Mouse (Mus musculus) lung, adult 2 months (tissue): ENCODE data around the gene Clcn1. TPM values are rescaled to one million over a fixed set of nuclear protein-coding genes. Genes with fewer than 3 reads are reported as not detected.
A peak's percentile ranks its signal among the peaks of the same experiment; 100 is the strongest.

Experiments used
- DNase-seq: peaks from one replicate; pipeline ENCODE4 v3.0.0; 2022
- H3K4me1 ChIP-seq: fragments of 200-500 bp; 2 replicates; pipeline ENCODE4 v1.6.1; 2011; ENCODE audit warnings: low read length; ENCODE audit not compliant: control insufficient read depth, insufficient read depth
- H3K4me3 ChIP-seq: fragments of 200-500 bp; replicated peaks from 2 replicates; pipeline ENCODE3; 2011; ENCODE audit warnings: low read depth, mild to moderate bottlenecking, control low read depth, low read length; ENCODE audit errors: extremely low read depth
- CTCF ChIP-seq: fragments of 200-500 bp; IDR thresholded peaks from 2 replicates; pipeline ENCODE4 v1.5.1; 2011; ENCODE audit warnings: mild to moderate bottlenecking, low read length, control low read depth; ENCODE audit not compliant: insufficient read depth
- POLR2A ChIP-seq: fragments of 200-500 bp; IDR thresholded peaks from 2 replicates; pipeline ENCODE4 v1.6.1; 2011; ENCODE audit warnings: low read depth, mild to moderate bottlenecking, control low read depth, low read length, borderline replicate concordance; ENCODE audit errors: extremely low read depth
- WGBS: fragments of 180-500 bp; shearing (Covaris S2); methylation state at CpG from one replicate; pipeline ENCODE4 v1.1.7; 2018; 5-methylcytosine and 5-hydroxymethylcytosine counted together
- polyA plus RNA-seq: library from polyadenylated mRNA; depleted of rRNA; stranded (reverse); fragments of >200 nt; gene quantifications from 2 replicates; pipeline ENCODE4 v1.2.3, GENCODE M21; 2012; rRNA removed

The Clcn1 gene
- polyA plus RNA-seq: 0.34 and 1.5 TPM in 2 replicates

DNA sequence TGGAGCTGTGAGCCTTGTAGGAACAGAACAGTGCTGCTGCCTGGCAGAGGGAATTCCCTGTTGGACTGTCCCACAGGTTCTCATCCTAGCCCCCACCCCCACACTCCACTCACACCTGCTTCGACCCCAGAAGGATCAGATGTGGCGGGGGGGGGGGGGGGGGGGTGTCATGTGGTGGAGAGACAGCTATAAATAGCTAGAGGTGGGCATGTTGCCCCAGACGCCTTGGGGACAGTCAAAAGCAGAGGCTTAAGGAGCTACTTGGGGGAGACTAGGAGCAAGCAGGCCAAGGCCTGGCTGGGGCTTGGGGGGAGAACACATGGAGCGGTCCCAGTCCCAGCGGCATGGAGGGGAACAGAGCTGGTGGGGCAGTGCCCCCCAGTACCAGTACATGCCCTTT, at the start of gene Clcn1:
Clcn1 (plus strand) TSS at position 238 of the 400 bp plus-strand sequence.
- DNase-seq: no peak
- no peak within 1 kb of the TSS for H3K4me3 ChIP-seq
- 70% methylated on average over 5 of the region's 5 CpGs for WGBS
- TF ChIP-seq CTCF (no peak), POLR2A (no peak)
- no peaks in the 10 kb centered on the region for H3K4me1 ChIP-seq

DNA sequence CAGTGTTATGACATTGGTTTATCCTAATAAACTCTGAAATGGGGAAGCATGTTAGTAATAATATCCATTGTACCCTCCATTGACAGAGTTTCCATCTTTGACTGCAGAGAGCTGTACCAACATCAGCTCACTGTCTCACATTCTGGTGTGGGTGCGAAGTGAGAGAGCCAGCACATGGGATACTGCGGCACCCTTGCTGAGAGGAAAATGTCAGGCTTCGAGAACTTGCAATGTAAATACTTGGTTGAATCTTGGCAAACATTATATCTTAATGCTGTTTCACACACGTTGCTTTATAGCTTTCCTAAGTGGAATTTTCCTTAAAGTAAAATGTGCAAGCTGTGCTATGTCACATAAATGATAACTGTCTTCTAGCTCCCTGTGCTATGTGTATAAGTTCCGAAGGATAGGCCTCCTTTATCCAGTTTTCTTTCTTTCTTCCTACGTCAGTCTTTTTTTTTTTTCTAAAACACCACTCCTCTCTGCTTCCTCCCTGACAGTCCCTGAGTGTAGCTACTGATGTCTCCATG, 49.1 kb upstream of the Clcn1 start:
- DNase-seq: no peak
- 52% methylated on average over 6 of the region's 6 CpGs for WGBS
- TF ChIP-seq CTCF (no peak), POLR2A (no peak)
- Histone ChIP-seq H3K4me1 (no peaks in the 10 kb centered on the region), H3K4me3 (no peak overlapping the region)

DNA sequence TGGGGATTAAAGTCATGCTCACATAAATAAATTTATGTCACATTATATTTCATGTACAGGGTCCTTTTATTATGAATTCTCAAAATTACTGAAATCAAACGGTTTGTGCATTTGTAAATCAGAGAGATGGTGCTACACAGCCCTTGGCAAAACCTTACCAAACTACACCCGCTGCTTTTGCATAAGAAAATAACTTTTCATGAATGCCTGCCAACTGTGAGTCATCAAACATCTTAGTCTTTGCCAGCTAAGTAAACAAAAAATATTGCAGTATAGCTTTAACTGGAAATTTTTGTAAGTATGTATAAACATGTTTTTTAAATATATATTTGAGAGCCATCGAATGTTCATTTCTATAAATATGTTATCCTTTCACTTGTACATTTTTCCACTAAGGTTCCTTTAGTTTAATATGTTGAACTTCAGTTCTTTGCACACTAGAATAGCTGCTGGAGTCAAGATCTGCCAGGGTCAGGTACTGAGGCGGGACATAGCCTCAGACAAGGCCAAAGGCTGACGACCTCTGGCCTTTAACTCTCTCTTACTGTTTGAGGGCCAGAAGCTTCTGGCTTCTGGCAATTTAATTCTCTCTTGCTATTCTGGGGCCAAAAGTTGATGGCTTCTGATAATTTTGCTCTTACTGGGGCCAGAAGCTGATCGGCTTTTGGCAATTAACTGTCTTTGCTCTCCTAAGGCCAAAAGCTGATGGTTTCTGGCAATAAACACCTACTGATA, 45.0 kb upstream of the Clcn1 start:
- WGBS: 47% methylated on average over 6 of the region's 6 CpGs
- peak; percentile 14 for DNase-seq
- Histone ChIP-seq H3K4me1 (0 out of 2 replicates have a peak, but pooled peaks cover 3% of the 10 kb centered on the region), H3K4me3 (no peak overlapping the region)
- TF ChIP-seq CTCF: no peak
- TF ChIP-seq POLR2A: no peak

DNA sequence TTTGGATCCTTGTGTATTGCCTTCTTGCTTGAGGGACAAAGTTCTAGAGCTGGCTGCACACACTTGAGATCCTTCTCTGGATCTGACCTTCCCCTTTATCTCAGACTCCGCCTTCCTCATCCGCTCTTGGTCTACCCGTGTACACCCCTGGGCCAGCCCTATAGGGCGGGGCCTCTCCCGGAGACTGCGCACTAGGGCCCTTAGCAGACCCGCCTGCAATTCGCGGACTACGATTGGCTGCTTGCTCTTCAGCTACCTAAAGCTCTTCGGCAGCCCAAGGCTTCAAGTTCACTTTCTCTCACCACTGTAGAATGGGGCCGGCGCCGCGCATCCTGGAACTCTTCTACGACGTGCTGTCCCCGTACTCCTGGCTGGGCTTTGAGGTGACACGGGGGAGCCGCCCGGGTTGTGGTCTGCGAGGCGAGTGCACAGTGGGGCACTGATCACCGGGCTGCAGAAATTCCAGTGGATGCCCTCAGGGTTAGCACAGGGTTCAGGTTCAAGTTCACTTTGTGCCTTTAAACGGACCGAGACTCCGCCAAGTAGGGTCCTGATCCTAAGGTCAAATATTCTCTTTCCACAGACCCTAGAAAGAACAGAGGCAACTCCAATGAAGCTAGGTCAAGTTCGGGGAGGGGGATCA, 40.7 kb upstream of the Clcn1 start, which contains the start of gene Gstk1:
Gstk1 (plus strand) TSS at position 225 of the 643 bp plus-strand sequence.
- 0 out of 2 replicates have a peak, but pooled peaks cover 3% of the 10 kb centered on the region for H3K4me1 ChIP-seq
- peak within 1 kb of the TSS; percentile 67 for H3K4me3 ChIP-seq
- TF ChIP-seq CTCF (no peak), POLR2A (peak; percentile 83; the same call in 1 of the 2 replicates)
- 2% methylated on average over 28 of the region's 28 CpGs for WGBS
- DNase-seq: peak; percentile 81

DNA sequence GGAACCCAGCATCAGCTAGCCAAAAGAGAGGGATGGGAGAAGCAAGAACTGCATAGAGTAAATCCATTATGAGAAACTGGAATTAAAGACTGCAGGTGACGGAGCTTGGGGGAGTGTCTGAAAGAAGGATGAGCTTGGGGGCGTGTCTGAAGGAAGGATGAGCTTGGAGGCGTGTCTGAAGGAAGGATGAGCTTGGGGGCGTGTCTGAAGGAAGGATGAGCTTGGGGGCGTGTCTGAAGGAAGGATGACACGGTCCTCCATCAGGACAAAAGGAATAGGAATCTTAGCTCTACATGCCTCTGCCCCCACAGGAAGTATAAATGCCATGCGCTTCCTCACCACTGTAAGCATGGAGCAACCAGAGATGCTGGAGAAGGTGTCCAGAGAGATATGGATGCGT, 39.3 kb upstream of the Clcn1 start:
- Histone ChIP-seq H3K4me3 (no peak overlapping the region), H3K4me1 (0 out of 2 replicates have a peak, but pooled peaks cover 3% of the 10 kb centered on the region)
- TF ChIP-seq CTCF (no peak), POLR2A (no peak)
- DNase-seq: no peak
- 47% methylated on average over 8 of the region's 8 CpGs for WGBS

DNA sequence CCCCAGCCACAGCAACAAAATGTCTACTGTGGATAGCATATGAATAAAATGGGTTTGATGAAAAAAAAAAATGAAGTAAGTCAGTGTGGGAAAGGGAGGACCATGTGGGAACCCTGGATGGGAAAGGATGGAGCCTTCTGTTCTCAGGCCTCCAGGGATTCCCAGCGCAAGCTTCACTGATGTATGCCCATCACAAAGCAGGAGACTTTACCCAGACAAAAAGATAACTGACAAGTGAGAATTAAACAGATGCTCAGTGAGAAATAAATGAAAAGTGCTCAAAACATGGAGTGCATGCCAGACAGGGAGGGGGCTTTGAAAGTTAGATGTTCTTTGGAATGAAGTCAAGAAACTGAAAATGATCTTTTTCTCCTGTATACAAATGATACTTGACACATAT, 38.5 kb upstream of the Clcn1 start:
- no peak overlapping the region for H3K4me3 ChIP-seq
- WGBS: 95% methylated on average over 1 of the region's 1 CpGs
- TF ChIP-seq CTCF (no peak), POLR2A (no peak)
- DNase-seq: no peak
- H3K4me1 ChIP-seq: 0 out of 2 replicates have a peak, but pooled peaks cover 3% of the 10 kb centered on the region

DNA sequence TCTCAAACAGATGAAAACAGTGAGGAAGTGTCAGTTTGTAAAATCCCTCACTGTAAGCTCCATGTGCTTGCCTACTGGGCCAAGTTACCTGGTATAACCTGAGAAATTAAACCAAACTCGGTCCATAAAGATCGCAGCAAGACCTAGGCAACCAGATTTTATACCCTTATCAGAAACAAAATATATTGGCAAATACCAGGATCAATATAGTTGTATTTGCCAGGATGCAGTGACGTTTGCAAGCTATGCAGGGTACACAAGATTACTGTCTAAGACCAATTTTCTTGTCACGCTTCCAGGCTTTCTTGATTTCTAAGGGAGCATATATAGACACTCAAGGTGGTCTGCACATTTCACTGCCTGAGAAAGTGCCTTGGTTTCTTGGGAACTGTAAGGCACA, 34.7 kb upstream of the Clcn1 start:
- DNase-seq: no peak
- no peak overlapping the region for H3K4me3 ChIP-seq
- TF ChIP-seq CTCF (no peak), POLR2A (no peak)
- 89% methylated on average over 4 of the region's 4 CpGs for WGBS
- H3K4me1 ChIP-seq: no peaks in the 10 kb centered on the region

DNA sequence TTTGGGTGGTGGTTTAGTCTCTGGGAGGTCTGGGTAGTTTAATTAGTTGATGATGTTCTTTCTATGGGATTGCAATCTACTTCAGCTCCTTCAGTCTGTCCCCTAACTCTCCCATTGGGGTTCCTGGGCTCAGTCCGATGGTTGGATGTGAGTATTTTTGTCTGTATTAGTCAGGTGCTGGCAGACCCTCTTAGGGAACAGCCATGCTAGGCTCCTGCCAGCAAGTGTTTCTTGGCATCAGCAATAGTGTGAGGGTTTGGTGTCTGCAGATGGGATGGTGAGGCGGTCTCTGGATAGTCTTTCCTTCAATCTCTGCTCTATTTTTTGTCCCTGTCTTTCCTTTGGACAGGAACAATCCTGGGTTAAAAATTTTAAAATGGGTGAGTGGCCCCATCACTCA, 33.4 kb upstream of the Clcn1 start:
- WGBS: 81% methylated on average over 2 of the region's 2 CpGs
- H3K4me3 ChIP-seq: no peak overlapping the region
- no peak for TF ChIP-seq CTCF
- no peak for TF ChIP-seq POLR2A
- no peaks in the 10 kb centered on the region for H3K4me1 ChIP-seq
- no peak for DNase-seq

DNA sequence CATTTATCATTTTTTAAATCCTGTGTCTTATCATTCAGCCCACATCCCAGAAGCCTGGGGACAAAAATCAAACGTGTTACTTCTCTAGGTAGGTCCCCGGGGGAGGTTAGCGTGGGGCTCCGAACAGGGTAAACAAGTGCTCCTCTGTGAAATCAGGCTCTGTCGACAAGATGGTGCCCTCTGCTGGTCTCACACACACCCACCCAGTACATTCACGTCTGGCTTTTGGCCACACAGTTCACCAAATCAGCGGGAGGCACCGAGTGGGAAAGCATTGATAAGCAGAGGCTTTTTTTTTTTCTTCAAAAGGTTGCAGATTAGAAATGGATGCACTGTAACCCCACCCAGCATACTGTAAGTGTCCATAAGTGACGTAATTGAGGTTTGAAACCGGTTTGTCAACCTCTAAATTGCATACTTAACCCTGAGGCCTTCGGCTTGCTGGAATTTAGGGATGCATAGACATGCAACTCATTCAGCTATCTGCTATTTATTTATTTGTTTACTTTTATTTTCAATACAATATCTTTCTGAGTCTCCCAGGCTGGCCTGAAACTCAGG, 29.1 kb upstream of the Clcn1 start:
- WGBS: 14% methylated on average over 11 of the region's 11 CpGs
- H3K4me1 ChIP-seq: no peaks in the 10 kb centered on the region
- no peak overlapping the region for H3K4me3 ChIP-seq
- TF ChIP-seq CTCF: peak; percentile 86
- TF ChIP-seq POLR2A: no peak
- peak; percentile 60 for DNase-seq

DNA sequence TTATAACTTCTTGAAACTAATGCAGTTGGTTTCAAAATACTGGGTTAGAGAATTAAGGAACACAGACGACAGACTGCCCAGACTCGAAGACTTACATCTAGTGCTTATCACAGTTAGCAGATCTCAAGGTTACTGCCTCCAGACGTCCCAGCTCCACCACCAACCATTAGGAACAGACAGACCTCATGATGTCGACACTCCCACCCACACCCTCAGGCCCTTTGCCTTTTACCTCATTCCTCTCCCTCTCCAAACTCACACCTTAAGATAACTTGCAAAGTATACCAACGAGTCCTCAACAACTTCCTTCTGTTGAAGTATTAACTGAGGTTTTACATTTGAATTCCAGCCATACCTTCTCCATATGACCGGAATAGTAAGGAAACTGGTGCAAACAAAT, 26.1 kb upstream of the Clcn1 start:
- Histone ChIP-seq H3K4me1 (no peaks in the 10 kb centered on the region), H3K4me3 (no peak overlapping the region)
- TF ChIP-seq CTCF: no peak
- TF ChIP-seq POLR2A: no peak
- peak; percentile 26 for DNase-seq
- 30% methylated on average over 6 of the region's 6 CpGs for WGBS
